Mouse (Mus musculus) spleen, embryonic (tissue): ENCODE results near the gene Rrm1.
"Not testable (repeated sequence)": the region's sequence is repeated elsewhere in the genome, so short reads cannot be mapped to it uniquely, and the experiment has no call there.

ENCODE experiments used
- CTCF ChIA-PET: fragments of 350-600 bp; sonication (Branson Sonifier 250); formaldehyde crosslinking; loops from one replicate; lab custom pipeline; 2022; lab: Charles Lee

Gene Rrm1

DNA sequence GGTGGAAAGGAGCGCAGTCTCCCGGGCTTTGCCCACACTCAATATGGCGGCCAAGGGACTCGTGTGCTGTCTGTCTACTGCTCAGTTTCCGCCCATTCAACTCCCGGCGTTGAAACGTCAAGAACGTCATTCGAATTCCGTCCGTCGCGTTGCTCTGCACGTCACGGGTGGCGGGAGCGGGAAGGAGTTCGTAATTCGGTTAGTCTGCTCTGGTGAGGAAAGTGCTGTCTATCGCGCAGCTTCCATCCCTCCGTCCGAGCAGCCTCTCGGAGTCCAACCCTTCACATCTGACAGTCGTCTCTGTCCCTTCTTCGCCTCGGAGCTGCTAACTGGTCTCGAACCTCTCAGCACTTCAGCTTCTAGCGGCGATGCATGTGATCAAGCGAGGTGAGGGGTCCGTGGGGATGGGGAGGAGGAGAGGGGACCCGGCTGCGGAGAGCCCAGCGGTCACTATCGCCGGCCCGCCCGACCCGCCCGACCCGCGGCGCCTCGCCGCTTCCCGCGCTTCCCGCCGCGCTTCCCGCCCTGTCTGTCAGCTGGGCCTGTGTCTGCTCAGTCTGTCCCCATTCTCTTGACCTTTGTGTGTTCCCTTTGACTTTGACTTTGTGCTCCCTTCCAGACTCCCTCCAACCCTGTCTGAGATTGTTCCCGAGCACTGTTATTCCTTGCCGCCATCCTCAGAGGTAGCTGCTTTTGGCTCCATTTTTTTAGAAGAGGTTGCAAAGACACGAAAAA lies at the start of gene Rrm1:
Gene Rrm1, plus strand, starts transcription at position 39 of the 735 bp plus-strand sequence.
- CTCF ChIA-PET = interaction anchor here (0.5 to 0.6 kb wide), 4 partner anchors 16 to 297 kb away, joined by 3 to 5 read pairs (median 4); no protein-coding TSS in a partner anchor

DNA sequence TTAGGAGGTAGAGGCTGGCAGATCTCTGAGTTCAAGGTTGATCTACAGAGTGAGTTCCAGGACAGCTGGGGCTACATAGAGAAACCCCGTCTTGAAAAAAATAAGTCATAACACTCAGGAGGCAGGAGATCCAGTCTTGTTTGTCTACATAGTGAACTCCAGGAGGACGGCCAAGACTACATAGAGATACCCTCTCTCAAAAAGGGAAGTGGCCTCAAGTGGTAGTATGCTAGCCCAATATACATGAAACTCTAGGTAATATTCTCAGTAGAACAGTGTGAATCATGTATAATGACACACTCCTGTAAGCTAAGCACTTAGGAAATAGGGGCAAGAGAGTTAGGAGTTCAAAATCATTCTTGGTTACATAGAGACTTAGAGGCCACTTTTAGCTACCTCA lies 47.6 kb upstream of the Rrm1 start:
- CTCF ChIA-PET = no interaction called here

DNA sequence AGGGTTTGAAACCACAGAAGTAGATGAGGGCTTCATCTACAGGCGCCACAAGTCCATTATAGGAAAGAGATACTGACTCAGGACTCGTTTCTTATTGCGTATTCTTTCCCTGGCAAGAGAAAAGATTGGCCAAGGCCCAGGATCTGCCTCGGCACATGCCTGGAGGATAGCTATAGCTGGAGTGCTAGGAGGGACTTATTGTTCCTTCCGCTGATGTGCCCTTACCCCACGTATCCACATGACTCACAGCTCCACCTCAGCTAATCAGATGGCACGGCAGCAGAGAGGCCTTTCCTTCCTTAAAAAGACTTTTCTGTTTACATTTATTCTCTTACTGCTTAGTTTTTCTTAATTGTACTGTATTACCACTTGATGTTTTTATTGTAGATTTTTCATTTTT lies 45.6 kb upstream of the Rrm1 start:
- CTCF ChIA-PET = no interaction called here

DNA sequence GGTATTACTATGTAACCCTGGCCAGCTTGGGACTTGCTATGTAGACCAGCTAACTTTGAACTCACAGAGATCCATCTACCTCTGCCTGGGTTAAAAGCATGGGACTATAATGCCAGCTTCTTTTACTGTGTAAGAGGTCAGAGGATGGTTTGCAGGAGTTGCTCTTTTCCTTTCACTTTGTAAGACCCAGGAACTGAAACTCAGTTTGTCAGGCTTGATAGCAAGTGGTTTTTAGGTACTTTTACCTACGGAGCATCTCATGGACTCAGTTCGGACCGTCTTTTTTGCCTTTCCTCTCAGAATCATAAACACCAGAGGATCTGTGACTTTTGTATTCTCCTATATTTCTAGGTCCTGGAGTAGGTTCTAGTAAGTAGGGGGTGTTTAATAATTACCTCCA lies 45.2 kb upstream of the Rrm1 start:
- CTCF ChIA-PET = no interaction called here

DNA sequence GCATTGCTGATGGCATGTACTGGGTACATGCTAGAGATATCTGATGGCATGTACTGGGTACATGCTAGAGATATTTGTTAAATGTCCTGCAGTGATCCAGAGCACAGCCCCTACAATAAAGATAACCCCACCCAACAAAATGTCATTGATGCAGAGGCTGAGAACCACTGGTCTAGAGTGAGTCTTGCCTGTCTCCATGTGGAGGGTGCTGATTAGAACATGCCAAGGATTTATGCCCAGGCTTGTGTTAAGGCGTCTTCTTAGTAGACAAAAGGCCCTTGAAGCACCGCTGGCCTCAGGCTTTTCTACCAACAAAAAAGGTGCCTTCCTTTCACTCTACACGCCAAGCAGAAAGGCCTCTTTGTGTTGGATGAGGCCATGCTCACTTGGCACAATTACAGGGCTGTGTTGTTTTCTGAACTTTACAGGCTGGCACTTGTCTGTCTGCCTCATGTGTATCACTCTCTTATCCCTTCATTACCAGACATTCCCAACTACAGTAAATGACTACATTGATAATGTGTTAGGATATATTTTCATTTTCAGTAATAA lies 42.2 kb upstream of the Rrm1 start:
- CTCF ChIA-PET = no interaction called here

DNA sequence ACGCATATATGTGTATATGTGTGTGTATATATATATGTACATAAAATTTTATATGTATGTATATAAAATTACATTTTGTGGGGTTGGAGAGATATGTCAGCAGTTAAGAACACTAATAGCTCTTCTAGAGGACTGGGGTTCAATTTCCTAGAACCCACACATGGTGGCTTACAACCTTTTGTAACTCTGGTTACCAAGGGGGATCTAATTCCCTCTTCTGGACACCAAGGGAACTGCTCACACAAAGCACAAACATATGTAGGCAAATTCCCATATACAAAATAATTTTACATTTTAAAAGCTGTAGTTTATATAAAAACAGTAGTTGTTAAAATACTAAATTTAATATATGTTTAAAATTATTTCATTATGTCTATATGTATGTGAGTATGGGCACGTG lies 37.4 kb upstream of the Rrm1 start:
- CTCF ChIA-PET = interaction anchor here (0.7 to 0.8 kb wide), 2 partner anchors 13 to 99 kb away, joined by 3 to 5 read pairs; no protein-coding TSS in a partner anchor

DNA sequence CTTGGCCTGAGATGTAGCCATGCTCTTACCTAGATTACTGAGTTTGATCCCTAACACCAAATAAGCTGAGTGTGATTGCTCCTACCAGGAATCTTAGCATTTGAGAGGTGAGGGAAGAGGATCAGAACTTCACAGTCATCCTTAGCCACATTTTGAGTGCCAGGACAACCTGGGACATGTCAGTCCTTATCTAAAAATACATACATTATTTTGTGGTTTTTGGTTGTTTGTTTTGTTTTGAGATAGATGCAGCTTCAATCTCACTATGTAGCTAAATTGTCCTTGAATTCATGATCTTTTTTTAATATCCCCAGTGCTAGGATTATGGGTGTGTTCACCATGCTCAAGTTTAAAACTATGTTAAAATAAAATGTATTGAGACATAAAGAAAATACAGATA lies 34.1 kb upstream of the Rrm1 start:
- CTCF ChIA-PET = interaction anchor here (0.7 kb wide), 1 partner anchor 21 kb away, joined by 3 read pairs; no protein-coding TSS in a partner anchor

DNA sequence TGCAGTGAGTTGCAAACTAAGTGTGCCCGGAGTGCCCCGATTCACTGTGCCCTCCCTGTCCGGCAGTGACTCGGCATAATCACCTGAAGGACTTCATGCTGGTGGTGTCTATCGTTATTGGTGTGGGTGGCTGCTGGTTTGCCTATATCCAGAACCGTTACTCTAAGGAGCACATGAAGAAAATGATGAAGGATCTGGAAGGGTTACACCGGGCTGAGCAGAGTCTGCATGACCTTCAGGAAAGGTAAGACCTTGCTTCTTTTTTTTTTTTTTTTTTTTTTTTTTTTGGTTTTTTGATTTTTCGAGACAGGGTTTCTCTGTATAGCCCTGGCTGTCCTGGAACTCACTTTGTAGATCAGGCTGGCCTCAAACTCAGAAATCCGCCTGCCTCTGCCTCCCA lies 26.2 kb upstream of the Rrm1 start:
- CTCF ChIA-PET = not testable (repeated sequence)

DNA sequence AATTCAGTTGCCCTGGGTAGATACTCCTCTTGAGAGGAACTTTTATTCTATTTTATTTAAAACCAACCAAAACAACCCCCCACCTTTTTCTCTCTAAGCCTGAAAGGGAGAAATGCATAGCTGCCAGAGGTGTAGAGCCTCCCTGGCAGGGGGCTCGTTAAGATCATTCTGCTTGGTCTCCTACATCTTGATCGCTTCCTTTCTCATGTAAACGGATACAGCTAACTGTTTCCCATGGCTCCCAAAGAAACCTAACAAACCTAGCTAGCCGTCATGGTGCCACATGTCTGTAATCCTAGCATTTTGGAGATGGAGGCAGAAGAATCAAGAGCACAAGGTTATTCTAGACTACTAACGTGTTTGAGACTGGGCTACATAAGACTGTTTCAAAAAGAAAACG lies 25.7 kb upstream of the Rrm1 start:
- CTCF ChIA-PET = interaction anchor here (0.8 to 1.1 kb wide), 2 partner anchors 151 to 1781 kb away, joined by 3 read pairs; no protein-coding TSS in a partner anchor

DNA sequence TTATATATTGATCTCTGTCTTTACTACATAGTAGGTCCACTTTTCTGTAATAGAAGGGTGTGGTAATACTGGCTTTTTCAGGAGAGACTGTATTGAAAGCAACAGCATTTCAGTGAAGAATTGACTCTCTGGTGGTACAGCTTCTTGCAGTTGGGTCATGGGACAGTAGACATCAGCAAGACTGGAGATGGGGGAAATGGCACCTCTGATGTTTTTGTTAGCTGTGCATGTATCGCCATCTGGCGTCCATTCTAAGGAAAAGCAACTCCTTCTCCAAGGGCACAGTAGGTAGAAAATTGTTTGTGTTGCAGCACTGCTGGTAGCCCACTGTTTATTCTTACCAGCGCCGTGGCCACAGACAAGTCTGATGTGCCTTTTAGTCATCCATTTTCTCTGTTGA lies 24.1 kb upstream of the Rrm1 start:
- CTCF ChIA-PET = interaction anchor here (1.1 to 1.6 kb wide), 2 partner anchors 13 to 159 kb away, joined by 3 to 5 read pairs; no protein-coding TSS in a partner anchor

DNA sequence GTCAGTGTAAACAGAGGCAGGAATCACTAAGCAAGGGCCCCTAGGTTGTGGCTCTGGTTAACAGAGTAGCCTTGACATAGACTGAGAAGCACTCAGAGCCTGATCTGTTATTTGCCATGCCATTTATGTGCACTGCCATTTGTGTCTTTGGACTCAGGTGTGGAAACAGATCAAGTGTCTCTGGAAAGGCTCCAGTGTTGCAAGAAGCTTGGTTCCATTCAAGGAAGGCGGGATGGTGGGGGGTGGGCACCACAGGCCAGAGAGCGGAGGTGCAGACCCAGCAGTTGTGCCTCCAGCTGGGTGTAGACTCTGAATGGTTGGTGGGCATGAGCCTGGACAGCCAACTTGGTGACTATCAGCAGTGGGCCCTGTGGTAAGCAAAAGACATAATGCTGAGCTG lies 19.5 kb upstream of the Rrm1 start:
- CTCF ChIA-PET = interaction anchor here (0.7 kb wide), 1 partner anchor 170 kb away, joined by 3 read pairs; no protein-coding TSS in a partner anchor

DNA sequence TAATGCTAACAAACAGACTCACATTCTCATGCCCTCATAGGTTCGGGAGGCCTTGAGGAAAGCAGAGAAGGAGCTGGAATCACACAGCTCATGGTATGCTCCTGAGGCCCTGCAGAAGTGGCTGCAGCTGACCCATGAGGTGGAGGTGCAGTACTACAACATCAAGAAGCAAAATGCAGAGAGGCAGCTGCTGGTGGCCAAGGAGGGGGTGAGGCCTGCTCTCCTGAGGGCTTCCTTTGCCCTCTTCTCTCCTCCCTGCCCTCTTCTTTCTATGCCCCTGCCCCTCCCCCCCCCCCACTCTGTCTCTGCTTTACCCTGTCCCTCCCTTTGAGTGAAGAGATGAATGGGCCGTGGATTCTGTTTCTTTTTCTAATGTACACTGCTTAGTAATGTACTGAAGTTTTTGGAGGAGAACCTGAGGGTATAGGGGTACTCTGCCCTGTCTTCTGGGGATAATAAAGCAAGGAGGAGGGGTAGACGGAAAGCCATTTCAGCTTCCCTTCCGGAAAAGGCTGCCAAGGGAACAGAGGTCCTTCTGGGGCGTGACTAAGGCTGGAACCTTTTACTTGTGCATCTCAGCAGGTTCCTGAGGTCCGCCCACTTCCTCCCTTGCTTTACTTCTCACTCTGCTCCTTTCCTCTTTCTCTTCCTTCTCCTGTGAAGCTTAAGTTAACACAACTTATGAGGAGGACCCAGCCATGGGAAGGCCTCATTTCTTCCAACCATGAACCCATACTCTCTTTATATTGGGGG lies 15.4 kb upstream of the Rrm1 start:
- CTCF ChIA-PET = interaction anchor here (0.7 kb wide), 1 partner anchor 886 kb away, joined by 3 read pairs; no protein-coding TSS in a partner anchor

DNA sequence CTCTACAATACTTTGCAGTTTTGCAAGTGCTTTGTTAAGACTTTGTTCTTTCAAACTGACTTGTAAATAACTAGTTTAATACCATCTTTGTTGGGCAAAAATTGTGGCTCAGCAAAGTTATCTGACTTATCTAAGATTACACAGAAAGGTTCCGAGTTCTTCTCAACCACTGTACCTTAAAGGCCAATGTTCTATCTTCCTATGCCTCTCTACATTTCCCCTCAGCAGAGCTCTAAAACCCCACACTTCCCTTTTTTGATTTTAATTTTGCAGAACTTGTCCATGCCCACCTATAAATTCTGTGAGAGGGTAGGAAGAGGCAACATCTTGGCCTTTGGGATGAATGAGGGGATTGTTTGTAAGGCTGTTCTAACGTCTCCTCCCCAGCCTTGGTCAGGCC lies 7.2 kb upstream of the Rrm1 start:
- CTCF ChIA-PET = no interaction called here

DNA sequence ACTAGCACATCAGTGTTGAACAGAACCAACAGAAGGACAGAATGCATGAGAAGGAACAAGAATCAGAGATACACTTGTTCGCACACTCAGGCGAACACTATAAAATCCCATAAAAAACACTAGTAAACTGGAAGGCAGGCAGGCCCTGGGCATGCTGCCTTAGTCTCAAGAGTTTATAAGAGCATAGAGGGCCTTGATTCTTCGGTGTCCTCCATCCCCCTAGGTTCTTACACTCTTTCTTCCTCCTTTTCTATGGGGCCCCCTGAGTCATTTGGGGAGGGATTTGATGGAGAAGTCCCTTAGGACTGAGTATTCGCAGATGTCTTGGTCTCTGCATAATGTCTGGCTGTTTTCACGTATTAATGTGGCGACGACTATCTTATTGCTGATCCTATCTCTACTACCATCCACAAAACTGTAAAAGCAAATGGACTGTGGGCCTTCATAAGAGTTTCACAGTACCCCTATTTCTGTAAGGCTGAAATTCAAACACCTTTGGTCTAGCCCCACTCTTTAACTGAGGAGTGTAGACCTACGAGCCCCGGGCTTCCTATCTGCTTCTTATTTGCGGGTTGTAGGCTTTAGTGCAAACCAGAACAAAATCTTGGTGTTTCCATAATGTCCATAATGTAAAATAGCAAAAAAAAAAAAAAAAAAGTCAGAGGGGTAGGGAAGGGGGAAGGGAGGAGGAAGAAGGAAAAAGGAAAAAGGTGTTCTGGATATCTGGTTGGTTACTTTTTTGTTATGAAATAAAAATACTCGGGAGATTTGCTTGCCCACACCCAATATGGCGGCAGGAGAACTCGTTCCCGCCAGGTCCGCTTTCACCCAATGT lies 456 bp upstream of the Rrm1 start:
- CTCF ChIA-PET = interaction anchor here (0.5 to 0.6 kb wide), 2 partner anchors 151 to 296 kb away, joined by 3 to 4 read pairs; no protein-coding TSS in a partner anchor

DNA sequence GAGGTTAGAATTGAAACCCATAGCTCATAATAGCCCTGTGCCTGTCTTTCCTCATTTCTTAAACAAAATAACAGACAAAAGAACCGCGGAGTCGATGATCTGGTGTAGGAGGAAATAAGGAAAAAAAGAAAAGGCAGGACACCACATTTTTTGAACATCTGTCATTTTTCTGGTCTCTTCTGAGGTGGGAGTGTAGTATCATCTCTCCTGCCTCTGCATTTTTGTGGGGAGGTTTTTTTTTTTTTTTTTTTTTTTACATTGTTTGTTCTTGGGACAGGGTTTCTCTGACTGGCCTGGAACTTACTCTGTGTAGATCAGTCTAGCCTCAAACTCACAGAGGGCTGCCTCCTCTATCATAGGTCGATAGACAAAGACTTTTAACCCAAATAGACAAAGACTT lies 937 bp downstream of the Rrm1 start:
- CTCF ChIA-PET = interaction anchor here (0.5 kb wide), 1 partner anchor 16 kb away, joined by 5 read pairs; no protein-coding TSS in a partner anchor

DNA sequence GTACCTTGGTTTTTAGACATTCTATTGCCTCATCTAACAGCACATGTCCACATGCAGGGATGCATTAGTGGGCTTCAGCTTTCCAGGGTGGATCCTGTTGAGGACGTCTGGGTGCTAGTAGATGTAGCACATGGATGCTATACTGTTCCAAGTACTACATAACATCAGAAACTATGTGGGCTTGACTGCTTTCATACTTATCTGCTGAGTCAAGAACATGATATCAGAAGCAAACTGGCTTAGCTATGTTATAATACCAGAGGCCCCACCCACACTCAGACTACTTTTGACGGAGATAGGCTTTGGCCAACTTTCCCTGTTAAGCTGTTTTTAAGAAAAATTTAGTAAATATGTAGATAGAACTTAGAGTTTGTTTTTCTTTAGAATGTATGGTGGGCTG lies 2.8 kb downstream of the Rrm1 start:
- CTCF ChIA-PET = no interaction called here

DNA sequence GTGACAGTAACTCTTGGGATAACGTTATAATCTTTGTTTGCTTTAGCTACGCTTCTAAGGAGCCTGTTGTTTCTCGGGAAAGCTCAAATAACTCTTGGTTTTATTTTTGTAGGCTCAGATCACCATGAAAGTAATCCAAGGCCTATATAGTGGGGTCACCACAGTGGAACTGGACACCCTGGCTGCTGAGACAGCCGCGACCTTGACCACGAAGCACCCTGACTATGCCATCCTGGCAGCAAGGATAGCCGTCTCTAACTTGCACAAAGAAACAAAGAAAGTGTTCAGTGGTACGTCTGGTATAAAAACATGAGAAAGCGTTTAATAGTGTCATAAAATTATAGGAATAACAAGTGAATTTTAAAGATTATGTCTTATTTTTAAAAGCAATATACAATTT lies 4.9 kb downstream of the Rrm1 start:
- CTCF ChIA-PET = no interaction called here

DNA sequence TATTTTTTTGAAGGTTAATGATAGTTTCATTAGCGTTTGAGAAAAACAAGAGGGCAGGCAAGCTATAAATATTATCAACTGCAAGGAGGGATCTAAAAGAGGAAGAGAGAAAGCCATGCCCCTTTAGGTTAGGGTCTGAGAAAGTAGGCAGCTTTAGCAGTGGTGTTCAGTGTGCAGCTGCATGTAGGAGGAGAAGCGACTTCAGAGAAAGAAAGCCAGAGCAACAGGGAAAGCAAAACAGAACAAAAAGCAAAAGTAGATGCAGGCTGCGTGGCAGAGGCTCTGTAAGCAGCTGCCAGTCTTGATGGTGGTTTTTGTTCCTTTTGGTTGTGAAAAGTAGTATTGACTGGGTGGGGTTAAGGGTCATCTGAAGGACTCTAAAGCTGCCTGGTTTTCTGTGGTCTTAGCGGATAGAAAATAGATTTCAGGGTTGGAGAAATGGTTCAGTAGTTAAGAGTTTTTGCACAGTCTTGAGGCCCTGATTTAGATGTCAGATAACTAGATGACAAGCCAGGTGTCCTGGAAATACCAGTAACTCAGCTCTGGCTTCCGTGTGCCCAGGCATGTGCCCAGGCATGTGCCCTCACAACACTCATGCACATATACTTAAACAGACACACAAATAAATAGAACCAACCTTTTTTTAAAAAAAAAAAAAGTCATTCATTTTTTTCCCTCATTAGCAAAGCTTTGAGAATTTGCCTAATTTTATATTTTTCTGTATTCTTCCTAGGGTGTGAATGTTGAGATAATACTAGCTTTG lies 17.3 kb downstream of the Rrm1 start:
- CTCF ChIA-PET = interaction anchor here (0.6 to 0.7 kb wide), 5 partner anchors 17 to 349 kb away, joined by 3 to 6 read pairs (median 3); no protein-coding TSS in a partner anchor

DNA sequence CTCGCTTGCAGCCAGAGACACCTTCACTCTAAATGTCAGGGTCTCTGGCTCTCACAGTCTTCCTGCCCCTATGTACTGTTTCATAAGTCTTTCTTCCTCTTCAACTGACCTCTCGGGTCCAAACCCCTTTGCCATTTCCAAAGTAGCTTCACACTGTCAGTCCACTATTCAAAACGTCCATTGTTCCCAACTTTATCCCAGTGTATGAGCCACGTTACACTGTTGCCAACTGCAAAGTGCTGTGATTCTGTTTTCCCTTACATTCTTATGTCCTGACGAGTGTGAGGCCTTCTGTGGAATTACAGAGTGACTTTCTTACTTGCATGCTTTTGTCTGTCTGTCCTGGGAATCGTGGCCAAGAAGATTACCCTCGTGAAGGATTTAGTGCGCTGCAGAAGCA lies 26.1 kb downstream of the Rrm1 start:
- CTCF ChIA-PET = no interaction called here

DNA sequence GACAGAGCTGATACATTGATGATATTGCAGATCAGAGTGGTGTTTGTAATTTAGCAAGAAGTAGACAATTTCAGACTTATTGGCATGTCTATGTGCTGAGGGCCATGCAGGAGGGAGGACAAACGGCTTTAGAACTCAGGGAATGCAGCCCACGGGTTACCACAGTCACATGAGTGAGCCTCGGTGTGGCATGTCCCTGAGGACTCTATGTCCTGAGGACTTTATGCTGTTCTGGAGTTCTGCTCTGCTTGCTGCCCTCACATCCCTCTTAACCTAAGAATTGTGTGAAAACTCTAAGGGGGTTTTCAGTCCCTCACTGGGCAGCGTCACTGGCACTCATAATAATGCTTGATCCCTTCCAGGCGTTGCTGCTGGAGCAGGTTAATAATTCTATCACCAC lies 31.2 kb downstream of the Rrm1 start:
- CTCF ChIA-PET = no interaction called here
